Mouse (Mus musculus) heart, embryonic 12.5 days (tissue): ENCODE data around the gene Fam149b. TPM values are rescaled to one million over a fixed set of nuclear protein-coding genes. Genes with fewer than 3 reads are reported as not detected.

Source experiments
- ATAC-seq: fragments of 200-750 bp; cut with Nextera tagmentation; 2 replicates; pipeline ENCODE4 v1.8.0; 2017; ENCODE audit warnings: moderate TSS enrichment, moderate library complexity; ENCODE audit not compliant: insufficient number of reproducible peaks, low FRiP score
- H3K27ac ChIP-seq: fragments of 300-500 bp; sonication (generic); 2 replicates; pipeline ENCODE4 v1.5.1; 2016; ENCODE audit warnings: mild to moderate bottlenecking, moderate library complexity; ENCODE audit not compliant: poor library complexity, severe bottlenecking
- H3K27me3 ChIP-seq: fragments of 300-500 bp; sonication (generic); replicated peaks from 2 replicates; pipeline ENCODE4 v1.6.1; 2016; ENCODE audit warnings: mild to moderate bottlenecking, moderate library complexity
- H3K36me3 ChIP-seq: fragments of 300-500 bp; sonication (generic); 2 replicates; pipeline ENCODE4 v1.6.1; 2016; ENCODE audit warnings: mild to moderate bottlenecking, moderate library complexity
- H3K4me1 ChIP-seq: fragments of 300-500 bp; sonication (generic); replicated peaks from 2 replicates; pipeline ENCODE4 v1.6.1; 2016; ENCODE audit warnings: mild to moderate bottlenecking
- H3K4me2 ChIP-seq: fragments of 300-500 bp; sonication (generic); 2 replicates; pipeline ENCODE4 v1.6.1; 2016; ENCODE audit warnings: mild to moderate bottlenecking, moderate library complexity
- H3K4me3 ChIP-seq: fragments of 300-500 bp; sonication (generic); 2 replicates; pipeline ENCODE4 v1.5.1; 2016; ENCODE audit warnings: mild to moderate bottlenecking
- H3K9ac ChIP-seq: fragments of 300-500 bp; sonication (generic); 2 replicates; pipeline ENCODE4 v1.6.1; 2016; ENCODE audit warnings: mild to moderate bottlenecking, moderate library complexity
- H3K9me3 ChIP-seq: fragments of 300-500 bp; sonication (generic); replicated peaks from 2 replicates; pipeline ENCODE4 v1.6.1; 2016; ENCODE audit warnings: mild to moderate bottlenecking, moderate library complexity
- WGBS: fragments of 180-500 bp; shearing (Covaris S2); methylation state at CpG from one replicate; pipeline ENCODE4 v1.1.7; 2016; 5-methylcytosine and 5-hydroxymethylcytosine counted together
- polyA plus RNA-seq: library from polyadenylated mRNA; unstranded; fragments of >200 nt; fragmentation: Nextera tagmentation; extraction: Ambion mirVana; gene quantifications from 2 replicates; pipeline ENCODE4 v1.2.1, GENCODE M21; 2016

The Fam149b gene
- polyA plus RNA-seq, 1 experiment from 2014 or later, result 25.7 TPM

- 87% methylated on average over 4 of the region's 4 CpGs for WGBS
- no peak overlapping the region for H3K27ac ChIP-seq
- no peaks in the 10 kb centered on the region for H3K27me3 ChIP-seq
- H3K9me3 ChIP-seq, result 0 out of 2 replicates have a peak, but pooled peaks cover 4% of the 10 kb centered on the region
- no peaks in the 10 kb centered on the region for H3K4me1 ChIP-seq
- H3K4me2 ChIP-seq, result no peak overlapping the region
- no peak for ATAC-seq
- H3K4me3 ChIP-seq, result no peak overlapping the region
- H3K36me3 ChIP-seq, result no peaks in the 10 kb centered on the region
- no peak overlapping the region for H3K9ac ChIP-seq
Observed at GRCm38 (mm10) chr14:20432420-20432819, 84.5 kb downstream of the Fam149b start.

Other genes starting within 250 kb of the Fam149b start
- 7.3 and 7.9 TPM in 2 replicates for gene Saysd1, start 209.6 kb upstream of the Fam149b start, polyA plus RNA-seq
- gene Kcnk5, start 166.4 kb upstream of the Fam149b start, polyA plus RNA-seq, result 3.5 and 3.6 TPM in 2 replicates
- not detected in 2 replicates for gene Kcnk16, start 79.0 kb upstream of the Fam149b start, polyA plus RNA-seq
- 10.9 and 16.4 TPM in 2 replicates for gene Nudt13, start 53.5 kb upstream of the Fam149b start, polyA plus RNA-seq
- gene Ecd, start within 50 bp of the Fam149b start, polyA plus RNA-seq, result 37.4 and 37.5 TPM in 2 replicates
- gene Dnajc9, start 40.7 kb downstream of the Fam149b start, polyA plus RNA-seq, result 97.6 and 99.1 TPM in 2 replicates
- 87.0 and 88.7 TPM in 2 replicates for gene Mrps16, start 45.5 kb downstream of the Fam149b start, polyA plus RNA-seq
- not detected in 2 replicates for gene Cfap70, start 104.1 kb downstream of the Fam149b start, polyA plus RNA-seq
- gene Anxa7, start 132.0 kb downstream of the Fam149b start, polyA plus RNA-seq, result 38.6 and 38.8 TPM in 2 replicates
- gene Mss51, start 148.7 kb downstream of the Fam149b start, polyA plus RNA-seq, result 0.50 and 0.51 TPM in 2 replicates
- 43.0 and 43.5 TPM in 2 replicates for gene Ppp3cb, start 198.4 kb downstream of the Fam149b start, polyA plus RNA-seq